Mouse (Mus musculus) MEL (cell line): ENCODE measurements around the gene Ngrn.

Experiments used
- TAL1 ChIP-seq: IDR thresholded peaks from 2 replicates; pipeline ENCODE4 v1.6.1; 2012; ENCODE audit warnings: mild to moderate bottlenecking, inconsistent platforms, low read length, moderate library complexity, mixed read lengths
- ZC3H11A ChIP-seq: IDR thresholded peaks from 2 replicates; pipeline ENCODE4 v1.6.1; 2012; ENCODE audit warnings: low read depth, mild to moderate bottlenecking, inconsistent platforms, low read length, improper control_type of control experiment

DNA sequence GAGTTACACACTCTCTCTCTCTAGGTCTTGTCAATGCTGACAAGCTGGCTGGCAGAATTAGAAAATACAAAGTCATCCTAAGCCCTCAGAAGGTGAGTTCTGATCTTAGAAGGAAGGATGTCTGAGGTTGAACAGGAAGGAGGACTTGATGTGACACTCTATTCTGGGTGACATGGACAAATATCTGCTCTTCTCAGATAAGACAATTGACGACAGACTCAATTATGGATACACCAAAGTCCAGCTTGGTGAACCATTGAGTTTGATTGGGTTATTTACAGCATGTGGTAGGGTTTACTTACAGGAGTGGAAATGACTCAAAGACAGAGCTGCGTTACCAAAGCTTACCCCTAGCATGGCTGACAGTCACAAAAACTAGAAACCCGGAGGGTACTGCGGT, 15.4 kb downstream of the Ngrn start:
- no peak; the same call in 1 of the 2 replicates for TF ChIP-seq TAL1
- no peak for TF ChIP-seq ZC3H11A
